Mouse (Mus musculus) neural tube, embryonic 14.5 days (tissue): ENCODE data around the gene Ppm1a. TPM values are rescaled to one million over a fixed set of nuclear protein-coding genes. Genes with fewer than 3 reads are reported as not detected.

Source experiments
- ATAC-seq: fragments of 200-750 bp; cut with Nextera tagmentation; 2 replicates; pipeline ENCODE4 v1.8.0; 2017; ENCODE audit warnings: low read depth, mild to moderate bottlenecking, moderate TSS enrichment, moderate library complexity
- H3K27ac ChIP-seq: fragments of 300-500 bp; sonication (generic); 2 replicates; pipeline ENCODE4 v1.5.1; 2014; ENCODE audit warnings: low read depth, mild to moderate bottlenecking, control low read depth, low read length, moderate library complexity, mixed read lengths
- H3K27me3 ChIP-seq: fragments of 300-500 bp; sonication (generic); 2 replicates; pipeline ENCODE4 v1.6.1; 2014; ENCODE audit warnings: low read length; ENCODE audit not compliant: control insufficient read depth, insufficient read depth
- H3K36me3 ChIP-seq: fragments of 300-500 bp; sonication (generic); 2 replicates; pipeline ENCODE4 v1.6.1; 2014; ENCODE audit warnings: low read length, mixed read lengths; ENCODE audit not compliant: control insufficient read depth, insufficient read depth
- H3K4me1 ChIP-seq: fragments of 300-500 bp; sonication (generic); 2 replicates; pipeline ENCODE4 v1.6.1; 2014; ENCODE audit warnings: low read length; ENCODE audit not compliant: control insufficient read depth, insufficient read depth
- H3K4me2 ChIP-seq: fragments of 300-500 bp; sonication (generic); 2 replicates; pipeline ENCODE4 v1.6.1; 2014; ENCODE audit warnings: mild to moderate bottlenecking, low read depth, low read length, control low read depth
- H3K4me3 ChIP-seq: fragments of 300-500 bp; sonication (generic); 2 replicates; pipeline ENCODE4 v1.5.1; 2014; ENCODE audit warnings: low read depth, low read length, control low read depth, mixed read lengths
- H3K9ac ChIP-seq: fragments of 300-500 bp; sonication (generic); replicated peaks from 2 replicates; pipeline ENCODE4 v1.6.1; 2014; ENCODE audit warnings: low read depth, mild to moderate bottlenecking, control low read depth, low read length, mixed read lengths
- H3K9me3 ChIP-seq: fragments of 300-500 bp; sonication (generic); 2 replicates; pipeline ENCODE4 v1.6.1; 2016; ENCODE audit warnings: low read length; ENCODE audit not compliant: control insufficient read depth
- WGBS: fragments of 180-500 bp; shearing (Covaris S2); extraction: QIAGEN DNeasy Blood & Tissue Kit; methylation state at CpG from one replicate; pipeline ENCODE4 v1.1.7; 2014; 5-methylcytosine and 5-hydroxymethylcytosine counted together
- polyA plus RNA-seq: library from polyadenylated mRNA; unstranded; fragments of >200 nt; fragmentation: Nextera tagmentation; extraction: Ambion mirVana; gene quantifications from 2 replicates; pipeline ENCODE4 v1.2.1, GENCODE M21; 2014

The Ppm1a gene
- polyA plus RNA-seq, 1 experiment from 2014 or later = 86.7 TPM

GRCm38 (mm10) chr12:72825656-72826055 is 68.4 kb downstream of the Ppm1a start:
- Histone ChIP-seq H3K9me3 (no peaks in the 10 kb centered on the region), H3K36me3 (no peaks in the 10 kb centered on the region), H3K27me3 (no peaks in the 10 kb centered on the region), H3K4me2 (no peak overlapping the region), H3K9ac (no peak overlapping the region), H3K4me3 (no peak overlapping the region), H3K4me1 (no peaks in the 10 kb centered on the region), H3K27ac (no peak overlapping the region)
- no peak for ATAC-seq
- 57% methylated on average over 5 of the region's 5 CpGs for WGBS

DNA sequence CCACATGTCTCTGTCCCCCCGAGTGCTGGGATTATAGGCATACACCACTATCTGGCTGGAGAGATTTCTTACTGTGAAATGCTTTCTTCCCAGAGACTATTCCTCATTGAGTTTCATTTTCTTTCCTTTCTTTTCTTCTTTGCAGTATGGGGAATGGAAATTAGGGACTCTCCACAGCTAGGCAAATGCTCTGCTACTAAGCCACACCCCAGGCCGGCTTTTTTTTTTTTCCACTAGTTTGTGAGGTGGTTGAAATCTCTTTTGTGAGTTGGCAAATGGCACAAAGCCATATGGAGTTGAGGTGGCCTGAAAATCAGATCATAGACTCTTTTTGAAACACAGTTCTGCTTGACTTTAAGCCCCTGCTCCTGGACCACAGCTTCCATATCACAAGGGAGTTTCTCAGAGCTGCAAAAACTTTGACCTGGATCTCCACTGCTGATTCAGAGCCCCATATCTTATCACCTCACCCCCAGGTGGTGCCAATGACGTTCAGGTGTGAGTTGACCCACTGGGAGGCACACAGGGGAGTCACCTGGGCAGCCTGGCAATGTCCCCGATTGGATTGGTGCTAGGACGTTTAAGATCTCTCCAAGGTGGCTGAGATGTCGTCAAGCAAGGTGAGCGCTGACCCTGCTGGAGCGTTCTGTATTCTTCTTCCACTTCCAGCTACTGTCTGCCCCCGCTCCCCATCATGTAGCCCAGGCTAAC is 71.7 kb downstream of the Ppm1a start:
- 84% methylated on average over 9 of the region's 9 CpGs for WGBS
- H3K4me3 ChIP-seq = no peak overlapping the region
- H3K27ac ChIP-seq = no peak overlapping the region
- no peaks in the 10 kb centered on the region for H3K27me3 ChIP-seq
- ATAC-seq = no peak
- H3K9me3 ChIP-seq = no peaks in the 10 kb centered on the region
- no peak overlapping the region for H3K4me2 ChIP-seq
- no peaks in the 10 kb centered on the region for H3K4me1 ChIP-seq
- H3K9ac ChIP-seq = no peak overlapping the region
- H3K36me3 ChIP-seq = no peaks in the 10 kb centered on the region

GRCm38 (mm10) chr12:72829777-72830176 is 72.5 kb downstream of the Ppm1a start:
- no peak for ATAC-seq
- 66% methylated on average over 20 of the region's 20 CpGs for WGBS
- Histone ChIP-seq H3K4me2 (no peak overlapping the region), H3K4me3 (no peak overlapping the region), H3K27ac (no peak overlapping the region), H3K9me3 (no peaks in the 10 kb centered on the region), H3K4me1 (no peaks in the 10 kb centered on the region), H3K9ac (no peak overlapping the region), H3K36me3 (no peaks in the 10 kb centered on the region), H3K27me3 (no peaks in the 10 kb centered on the region)

- H3K4me1 ChIP-seq = no peaks in the 10 kb centered on the region
- ATAC-seq = no peak
- no peak overlapping the region for H3K4me2 ChIP-seq
- no peaks in the 10 kb centered on the region for H3K36me3 ChIP-seq
- H3K9ac ChIP-seq = no peak overlapping the region
- no peak overlapping the region for H3K27ac ChIP-seq
- H3K27me3 ChIP-seq = no peaks in the 10 kb centered on the region
- H3K4me3 ChIP-seq = no peak overlapping the region
- no peaks in the 10 kb centered on the region for H3K9me3 ChIP-seq
- 51% methylated on average over 8 of the region's 8 CpGs for WGBS
Observed at GRCm38 (mm10) chr12:72830317-72830716, 73.1 kb downstream of the Ppm1a start.

- Histone ChIP-seq H3K27ac (peak overlapping the region; percentile 34), H3K9ac (peak overlapping the region; percentile 48), H3K27me3 (no peaks in the 10 kb centered on the region), H3K4me1 (no peaks in the 10 kb centered on the region), H3K4me3 (peak overlapping the region; percentile 33), H3K9me3 (no peaks in the 10 kb centered on the region), H3K36me3 (no peaks in the 10 kb centered on the region), H3K4me2 (peak overlapping the region; percentile 53)
- peak; percentile 81 for ATAC-seq
- WGBS = 6% methylated on average over 41 of the region's 42 CpGs
Observed at GRCm38 (mm10) chr12:72831711-72832432, 74.6 kb downstream of the Ppm1a start.

GRCm38 (mm10) chr12:72834773-72835517 is 77.7 kb downstream of the Ppm1a start:
- Histone ChIP-seq H3K4me3 (no peak overlapping the region), H3K4me1 (no peaks in the 10 kb centered on the region), H3K9me3 (no peaks in the 10 kb centered on the region), H3K4me2 (no peak overlapping the region), H3K27me3 (no peaks in the 10 kb centered on the region), H3K9ac (no peak overlapping the region), H3K36me3 (no peaks in the 10 kb centered on the region), H3K27ac (no peak overlapping the region)
- 74% methylated on average over 14 of the region's 14 CpGs for WGBS
- ATAC-seq = no peak

- Histone ChIP-seq H3K9ac (no peak overlapping the region), H3K36me3 (no peaks in the 10 kb centered on the region), H3K4me1 (no peaks in the 10 kb centered on the region), H3K27ac (no peak overlapping the region), H3K27me3 (no peaks in the 10 kb centered on the region), H3K4me3 (no peak overlapping the region), H3K4me2 (no peak overlapping the region), H3K9me3 (no peaks in the 10 kb centered on the region)
- no peak for ATAC-seq
- WGBS = 82% methylated on average over 8 of the region's 8 CpGs
Observed at GRCm38 (mm10) chr12:72835518-72836015, 78.3 kb downstream of the Ppm1a start.

DNA sequence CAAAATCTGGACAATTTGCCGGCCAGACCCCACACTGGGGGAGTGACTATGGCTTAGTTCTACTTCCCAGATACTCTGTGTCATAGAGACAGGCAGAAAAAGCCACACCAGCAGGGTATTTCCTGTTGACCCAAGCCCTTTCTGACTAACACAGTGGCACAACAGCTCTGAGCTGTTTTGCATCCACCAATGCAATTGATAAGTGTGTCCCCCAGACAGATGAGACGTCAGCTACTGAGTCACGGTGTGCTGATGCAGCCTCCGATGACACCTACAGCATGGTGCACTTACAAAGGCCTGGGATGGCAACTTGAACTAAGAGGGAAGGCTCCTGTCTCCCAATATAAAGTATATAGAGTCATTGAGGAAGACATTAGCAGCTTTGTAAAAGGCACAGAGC is 80.0 kb downstream of the Ppm1a start:
- H3K9me3 ChIP-seq = no peaks in the 10 kb centered on the region
- no peak overlapping the region for H3K27ac ChIP-seq
- H3K27me3 ChIP-seq = no peaks in the 10 kb centered on the region
- no peaks in the 10 kb centered on the region for H3K36me3 ChIP-seq
- WGBS = 80% methylated on average over 4 of the region's 4 CpGs
- no peak overlapping the region for H3K4me2 ChIP-seq
- H3K4me1 ChIP-seq = no peaks in the 10 kb centered on the region
- H3K9ac ChIP-seq = no peak overlapping the region
- ATAC-seq = no peak
- H3K4me3 ChIP-seq = no peak overlapping the region

GRCm38 (mm10) chr12:72841500-72841899 is 84.2 kb downstream of the Ppm1a start:
- no peaks in the 10 kb centered on the region for H3K9me3 ChIP-seq
- no peaks in the 10 kb centered on the region for H3K36me3 ChIP-seq
- H3K4me3 ChIP-seq = no peak overlapping the region
- H3K27me3 ChIP-seq = peaks cover 7% of the 10 kb centered on the region; the same call in 1 of the 2 replicates
- WGBS = 94% methylated on average over 1 of the region's 1 CpGs
- no peak overlapping the region for H3K9ac ChIP-seq
- H3K4me1 ChIP-seq = no peaks in the 10 kb centered on the region
- no peak overlapping the region for H3K27ac ChIP-seq
- no peak for ATAC-seq
- no peak overlapping the region for H3K4me2 ChIP-seq
